ENCODE assay signal across 8 mouse cellular contexts in the genomic region with DNA sequence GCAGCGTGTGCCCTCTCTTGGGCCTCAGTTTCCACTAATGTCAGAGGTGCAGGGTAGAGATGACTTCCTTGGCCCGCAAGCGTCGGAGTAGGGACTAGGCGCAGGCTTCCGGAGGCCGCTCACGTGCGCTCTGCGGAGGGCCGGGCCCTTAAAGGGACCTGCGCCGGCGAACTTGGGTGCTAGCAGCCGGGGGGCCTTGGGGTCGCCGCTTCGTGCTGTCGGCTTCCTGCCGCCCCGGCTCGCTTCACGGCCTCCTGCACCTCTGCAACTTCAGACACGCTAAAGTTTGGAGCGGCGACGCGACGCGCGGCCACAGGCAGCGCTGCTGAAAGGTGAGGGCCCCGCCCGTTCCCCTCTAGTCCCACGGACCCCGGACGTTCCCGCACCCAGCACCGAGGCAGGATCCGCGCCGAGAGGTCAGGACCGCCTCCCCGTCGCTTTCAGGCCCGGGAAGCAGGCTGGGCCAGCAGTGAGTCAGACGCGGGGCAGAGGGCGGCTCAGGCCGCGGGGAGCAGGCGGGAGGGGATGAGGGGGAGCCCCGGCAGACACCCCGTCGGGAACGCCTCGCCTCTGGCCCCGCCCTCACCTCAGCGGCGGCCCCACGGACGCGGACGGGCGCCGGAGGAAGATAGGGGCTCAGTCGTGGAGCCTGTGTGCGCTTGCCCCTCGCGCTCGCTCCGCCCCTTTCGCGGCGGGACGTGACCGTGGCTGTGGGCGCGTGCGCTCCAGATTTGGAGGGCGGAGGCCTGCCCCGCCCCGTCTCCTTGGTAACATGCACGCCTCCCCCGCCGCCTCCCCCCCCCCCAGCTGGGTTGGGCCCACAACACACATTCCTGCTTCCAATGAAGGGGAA. TPM values are rescaled to one million over a fixed set of nuclear protein-coding genes. Genes with fewer than 3 reads are reported as not detected.
DNase-seq lines count a peak whose midpoint lies in the region; ATAC-seq lines count a peak whose summit lies in the region.

A gene (minus strand): TSS at position 679 of the 853 bp plus-strand sequence.

- H3K4me2 ChIP-seq in hindbrain, embryonic 15.5 days = peak within 1 kb of the TSS; percentile 94

- peak within 1 kb of the TSS; percentile 79 for H3K9ac ChIP-seq in hindbrain, embryonic 15.5 days

- DNase-seq in T-cell, adult 2 months (ENCODE audit: low spot score) = peak; percentile 80
- peak; percentile 88 to 95 for DNase-seq in cerebellum, postnatal 25 days
- DNase-seq in frontal cortex, postnatal 36 days (ENCODE audit: low spot score in 2 of 2) = peak; percentile 85 to 86
- peak; percentile 63 to 86 for DNase-seq in left cerebral cortex, adult 8-10 months (ENCODE audit: low spot score in 2 of 2)
- peak; percentile 92 for DNase-seq in right cerebral cortex, postnatal 10 days (ENCODE audit: low spot score in 2 of 2)
- peak; percentile 84 for DNase-seq in urinary bladder, postnatal 25 days (ENCODE audit: low spot score)

- H3K36me3 ChIP-seq in hindbrain, embryonic 15.5 days = peaks cover under 1% of the 10 kb centered on the region; the same call in 1 of the 2 replicates
- H3K36me3 ChIP-seq in megakaryocyte, embryonic 14.5 days (replicated peaks; ENCODE audit: low read length) = peaks cover 33% of the 10 kb centered on the region

- ATAC-seq in hindbrain, embryonic 15.5 days (ENCODE audit: low FRiP score, low read depth) = peak; percentile 93

- no peaks in the 10 kb centered on the region for H3K9me3 ChIP-seq in hindbrain, embryonic 15.5 days
- no peaks in the 10 kb centered on the region for H3K9me3 ChIP-seq in megakaryocyte, embryonic 14.5 days

- under 1% methylated on average over 76 of the region's 86 CpGs for WGBS in hindbrain, embryonic 15.5 days

- peak within 1 kb of the TSS; percentile 72 for H3K27ac ChIP-seq in hindbrain, embryonic 15.5 days (replicated peaks)

- H3K4me3 ChIP-seq in hindbrain, embryonic 15.5 days = peak within 1 kb of the TSS; percentile 81
- peak within 1 kb of the TSS; percentile 93 for H3K4me3 ChIP-seq in megakaryocyte, embryonic 14.5 days (replicated peaks)

- no peaks in the 10 kb centered on the region for H3K27me3 ChIP-seq in hindbrain, embryonic 15.5 days
- no peaks in the 10 kb centered on the region for H3K27me3 ChIP-seq in megakaryocyte, embryonic 14.5 days (replicated peaks)

- peaks cover 28% of the 10 kb centered on the region for H3K4me1 ChIP-seq in hindbrain, embryonic 15.5 days (replicated peaks)
- H3K4me1 ChIP-seq in megakaryocyte, embryonic 14.5 days = peaks cover 34% of the 10 kb centered on the region

RNA-seq across cellular contexts. Expression of the gene that starts here (rescaled TPM):
- 69.6 and 79.0 TPM in 2 replicates for polyA plus RNA-seq in hindbrain, embryonic 15.5 days (2015; fragmentation: Nextera tagmentation; extraction: Ambion mirVana)
- 100 to 1,000 TPM in 3 of 4 experiments, 10 to 100 TPM in 1; 94.4 to 115 (median 103) TPM for total RNA-seq in left cerebral cortex, adult 8-10 months (2022)
- 87.2 and 196 TPM in 2 replicates for polyA plus RNA-seq in megakaryocyte, embryonic 14.5 days (2012; ENCODE audit: insufficient read depth, low replicate concordance)

Comparison
In these comparisons a context has a peak if more than half of its experiments do, and no peak if none do; other contexts are left out.
1. Peak in every context shown above with its lines: DNase-seq, ATAC-seq, H3K4me3 ChIP-seq and H3K27ac ChIP-seq.